Mouse (Mus musculus) cerebellum, adult 11 months (tissue): ENCODE measurements around the gene Gm20422.
A peak's percentile ranks its signal among the peaks of the same experiment; 100 is the strongest.
"Not testable (repeated sequence)": the region's sequence is repeated elsewhere in the genome, so short reads cannot be mapped to it uniquely, and the experiment has no call there.

Source experiments
- DNase-seq: peaks from one replicate; pipeline ENCODE4 v3.0.0; 2022

Gm20422 gene

DNA sequence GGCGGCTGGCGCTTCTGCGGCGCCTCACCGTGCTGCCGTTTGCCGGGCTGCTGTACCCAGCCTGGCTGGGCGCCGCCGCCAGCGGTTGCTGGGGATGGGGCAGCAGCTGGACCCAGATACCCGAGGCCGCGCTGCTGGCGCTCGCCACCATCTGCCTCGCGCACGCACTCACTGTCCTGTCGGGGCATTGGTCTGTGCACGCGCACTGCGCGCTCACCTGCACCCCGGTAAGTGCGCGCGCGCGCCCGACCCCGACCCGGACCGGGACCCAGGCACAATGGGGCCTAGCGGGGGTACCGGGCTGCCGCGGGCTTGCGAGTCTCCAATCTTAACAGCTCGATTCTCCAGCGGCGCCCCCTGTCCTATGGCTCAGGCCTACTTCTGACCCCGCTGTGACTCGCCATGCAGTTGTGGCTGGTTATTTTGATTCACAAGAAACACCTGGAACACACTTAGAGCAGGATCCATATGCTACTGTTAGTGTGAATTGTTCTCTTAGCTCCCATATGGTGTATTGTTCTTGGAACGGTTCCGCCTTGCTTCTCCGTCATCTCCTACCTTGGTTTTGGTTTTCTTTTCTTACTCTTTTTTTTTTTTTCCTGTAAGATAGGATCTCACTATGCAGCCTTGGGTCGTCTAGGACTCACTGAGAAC is 16.9 kb upstream of the Gm20422 start:
- DNase-seq = peak; percentile 52

DNA sequence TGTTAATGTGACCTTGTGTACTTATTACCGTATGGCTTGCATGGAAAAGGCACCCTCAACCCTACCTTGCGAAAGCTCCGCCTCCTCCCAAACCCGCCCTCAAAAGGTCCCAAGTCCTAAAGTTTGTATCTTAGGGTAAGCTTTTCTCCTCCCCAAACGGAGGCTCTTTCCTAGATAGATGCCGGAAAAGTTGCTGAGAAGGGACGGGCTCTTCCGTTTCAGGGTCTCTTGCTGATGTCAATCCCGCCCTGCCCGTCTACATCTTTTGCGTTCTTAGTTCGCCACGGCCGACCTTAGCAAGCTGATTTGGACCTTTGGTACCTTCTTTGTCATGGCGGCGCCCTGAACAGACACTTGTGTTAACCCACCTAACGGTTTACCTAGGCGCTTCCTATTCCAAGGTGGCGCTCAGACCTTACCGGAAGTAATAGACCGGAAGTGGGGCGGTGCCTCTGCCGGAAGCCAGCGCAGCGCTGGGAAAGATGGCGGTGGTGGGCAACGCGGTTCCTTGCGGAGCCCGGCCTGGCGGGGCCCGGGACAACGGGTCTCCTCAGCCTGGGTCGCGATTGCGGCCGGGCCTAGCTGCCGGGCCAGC is 16.2 kb upstream of the Gm20422 start, which contains the start of the genes Atp13a1 and Zfp866:
Gene Atp13a1 (plus strand): TSS at position 391 of the 595 bp plus-strand sequence.
Gene Zfp866 (minus strand): TSS at position 406 of the 595 bp plus-strand sequence.
- peak; percentile 83 for DNase-seq

DNA sequence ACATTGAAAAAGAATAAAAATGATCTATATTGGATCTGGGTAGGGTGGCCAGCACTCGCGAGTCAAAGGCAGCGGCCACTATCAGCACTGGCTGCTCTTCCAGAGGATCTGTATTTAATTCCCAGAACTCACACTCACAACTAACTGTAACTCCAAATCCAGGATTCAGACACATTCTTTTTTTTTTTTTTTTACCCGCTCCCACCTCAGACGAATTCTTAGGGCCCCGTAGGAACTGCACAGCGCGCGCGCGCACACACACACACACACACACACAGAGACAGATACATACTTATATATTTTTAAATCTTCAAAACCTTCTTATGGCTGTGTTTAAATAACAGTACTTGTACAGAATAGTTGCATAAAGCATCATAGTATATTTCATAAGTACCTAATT is 15.7 kb upstream of the Gm20422 start:
- DNase-seq = no peak

DNA sequence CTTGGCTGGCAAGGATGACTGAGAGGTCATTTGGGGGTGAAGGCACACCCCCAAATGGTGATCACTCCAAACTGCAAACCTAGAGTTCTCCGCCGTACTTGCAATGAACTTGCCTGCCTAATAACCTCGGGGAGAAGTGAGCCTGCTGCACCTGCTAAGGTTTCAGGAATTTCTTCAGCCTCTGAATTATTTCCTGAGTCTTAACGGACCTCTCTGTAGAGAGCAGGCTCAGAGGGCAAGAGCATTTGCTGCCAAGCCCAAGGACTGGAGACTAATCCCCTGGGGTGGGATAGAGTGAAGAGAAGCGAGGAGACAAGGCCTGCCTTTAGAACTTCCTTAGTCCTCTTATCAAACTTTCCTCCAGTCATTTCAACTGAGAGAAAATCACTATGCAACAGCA is 15.0 kb upstream of the Gm20422 start:
- no peak for DNase-seq

DNA sequence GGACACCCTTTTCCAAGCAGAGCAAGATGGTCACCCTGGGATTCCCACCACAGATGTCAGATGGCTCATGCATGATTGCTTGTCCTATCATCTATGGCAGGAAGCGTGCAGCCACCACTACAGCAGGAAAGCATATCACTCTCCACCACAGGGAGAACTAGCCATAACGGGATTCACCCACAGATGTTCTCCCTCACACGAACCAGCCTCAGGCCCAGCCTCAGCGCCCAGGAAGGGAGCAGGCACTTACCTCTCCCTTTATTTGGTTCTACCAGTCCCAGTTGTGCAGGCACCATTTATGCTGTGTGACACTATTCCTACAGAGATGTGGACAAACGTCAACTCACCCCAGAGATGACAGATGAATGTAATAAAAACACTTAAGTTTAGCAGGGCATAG is 14.4 kb upstream of the Gm20422 start:
- no peak for DNase-seq

DNA sequence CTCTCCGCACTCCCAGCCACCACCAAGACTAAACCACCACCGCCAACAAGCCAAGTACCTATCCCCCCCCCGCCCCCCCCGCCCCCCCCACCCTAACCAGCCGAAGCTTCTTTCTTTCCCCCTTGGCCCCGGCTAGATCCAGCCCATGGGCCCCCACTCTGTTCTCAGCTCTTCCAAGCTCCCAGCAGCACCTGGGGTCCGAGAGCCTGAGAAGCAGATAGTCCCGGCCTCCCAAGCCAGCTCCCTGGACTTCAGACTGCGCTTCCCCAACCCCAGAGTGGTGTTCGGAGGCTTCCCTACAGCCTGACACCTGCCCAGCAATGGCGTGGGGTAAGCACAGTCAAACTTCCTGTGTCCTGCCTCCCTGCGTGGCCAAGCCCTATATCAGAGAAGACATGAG is 2.4 kb upstream of the Gm20422 start:
- no peak for DNase-seq

DNA sequence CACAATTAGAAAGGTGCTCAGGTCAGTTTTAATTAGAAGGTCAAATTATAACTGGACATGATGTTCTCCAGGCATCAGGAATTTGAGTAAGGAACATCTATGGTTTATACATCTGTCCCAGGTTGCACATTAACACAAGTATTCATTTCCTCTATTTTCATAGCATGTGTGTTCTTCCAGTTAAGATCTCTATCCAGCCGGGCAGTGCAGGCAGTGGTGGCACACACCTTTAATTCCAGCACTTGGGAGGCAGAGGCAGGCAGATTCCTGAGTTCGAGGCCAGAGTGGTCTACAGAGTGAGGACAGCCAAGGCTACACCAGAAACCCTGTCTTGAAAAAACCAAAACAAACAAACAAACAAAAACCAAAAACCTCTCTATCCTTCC is 456 bp upstream of the Gm20422 start:
- DNase-seq = no peak

DNA sequence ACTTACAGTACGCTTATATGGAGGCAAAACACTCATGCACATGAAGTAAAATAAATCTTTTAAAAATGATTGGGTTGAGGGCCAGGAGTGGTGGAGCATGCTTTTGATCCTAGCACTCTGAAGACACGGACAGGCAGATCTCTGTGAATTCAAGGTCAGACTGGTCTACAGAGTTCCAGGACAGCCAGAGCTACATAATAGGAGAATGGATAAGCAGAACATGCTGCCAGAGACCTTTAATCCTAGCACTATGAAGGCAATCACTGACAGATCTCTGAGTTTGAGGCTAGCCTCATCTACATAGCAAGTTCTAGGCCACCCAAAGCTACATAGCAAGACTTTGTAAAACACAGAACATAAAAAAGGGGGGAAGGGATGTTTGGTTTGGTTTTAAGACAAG is 2.6 kb downstream of the Gm20422 start:
- DNase-seq = no peak

DNA sequence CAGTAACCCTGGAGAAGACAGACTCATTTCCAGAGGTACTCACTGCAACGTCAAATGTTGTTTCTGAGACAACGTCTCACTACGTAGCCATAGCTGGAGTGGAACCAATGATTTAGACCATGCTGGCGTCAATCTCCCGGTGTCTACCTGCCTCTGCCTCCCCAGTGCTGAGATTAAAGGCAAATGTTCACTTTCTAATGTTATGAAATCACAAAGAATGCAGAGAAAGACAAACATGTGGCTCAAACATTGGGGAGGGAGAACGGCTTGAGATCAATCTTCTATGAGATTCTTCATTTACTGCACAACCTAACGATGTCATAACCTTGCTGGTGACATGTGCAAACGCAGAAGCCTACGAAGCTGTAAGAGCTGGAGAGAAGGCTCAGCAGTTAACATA is 3.5 kb downstream of the Gm20422 start:
- no peak for DNase-seq

DNA sequence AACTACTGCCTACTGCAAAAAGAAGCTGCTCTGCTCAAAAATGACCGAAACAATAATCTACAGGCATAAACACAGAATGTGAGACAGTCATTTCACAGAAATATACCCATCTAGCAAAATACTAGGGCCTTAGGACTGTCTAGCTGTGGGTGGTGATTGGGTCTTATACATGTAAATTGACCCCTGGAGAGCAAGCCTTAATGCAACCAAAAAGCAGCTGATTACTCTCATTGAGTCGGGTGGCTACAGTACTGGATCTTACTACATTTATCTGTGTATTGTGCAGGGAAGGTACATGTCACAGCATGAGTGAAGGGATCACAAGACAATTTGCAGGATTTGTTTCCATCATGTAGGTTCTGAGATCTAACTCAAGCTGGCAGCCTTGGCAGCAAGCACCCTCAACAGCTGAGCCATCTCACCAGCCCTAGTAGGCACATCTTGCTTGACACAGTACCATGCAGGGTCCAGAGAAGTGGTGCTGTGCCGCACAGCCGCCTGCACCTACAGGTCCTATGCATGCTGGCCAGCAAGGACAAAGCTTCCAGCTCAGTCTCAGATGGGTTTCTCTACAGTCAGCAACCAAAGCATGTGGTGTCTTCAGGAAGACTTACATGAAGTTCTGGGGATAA is 12.8 kb downstream of the Gm20422 start:
- no peak for DNase-seq

DNA sequence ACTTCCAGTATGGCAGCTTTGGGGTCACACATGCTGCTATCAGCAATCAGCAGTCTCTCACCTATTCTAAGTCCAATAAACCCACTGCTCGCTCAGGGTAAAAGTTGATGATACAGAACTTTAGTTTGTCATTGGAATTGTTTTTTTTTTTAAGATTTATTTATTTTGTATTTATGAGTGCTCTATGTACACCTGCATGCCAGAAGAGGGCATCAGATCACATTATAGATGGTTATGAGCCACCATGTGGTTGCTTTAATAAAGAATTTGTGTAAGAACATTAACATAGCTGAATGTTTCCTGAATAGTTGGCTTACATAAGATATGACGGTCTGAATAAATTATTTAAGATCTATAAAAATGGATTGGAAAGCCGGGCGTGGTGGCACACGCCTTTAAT is 16.4 kb downstream of the Gm20422 start:
- DNase-seq = no peak

DNA sequence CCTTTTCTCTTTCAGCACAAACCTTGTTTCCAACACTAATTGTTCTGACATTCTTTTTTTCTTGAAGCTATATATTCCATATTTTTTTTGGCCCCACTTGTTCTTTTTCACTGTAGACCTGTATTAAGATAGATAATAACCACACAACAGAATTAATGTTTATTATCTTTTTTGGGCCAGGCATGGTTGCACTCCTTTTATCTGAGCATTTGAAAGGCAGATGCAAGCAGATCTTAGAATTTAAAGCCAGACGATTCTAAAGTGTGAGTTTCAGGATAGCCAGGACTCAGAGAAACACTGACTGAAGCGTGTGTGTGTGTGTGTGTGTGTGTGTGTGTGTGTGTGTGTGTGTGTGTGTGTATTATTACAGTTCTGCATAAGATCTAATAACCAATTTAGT is 22.2 kb downstream of the Gm20422 start:
- no peak for DNase-seq

DNA sequence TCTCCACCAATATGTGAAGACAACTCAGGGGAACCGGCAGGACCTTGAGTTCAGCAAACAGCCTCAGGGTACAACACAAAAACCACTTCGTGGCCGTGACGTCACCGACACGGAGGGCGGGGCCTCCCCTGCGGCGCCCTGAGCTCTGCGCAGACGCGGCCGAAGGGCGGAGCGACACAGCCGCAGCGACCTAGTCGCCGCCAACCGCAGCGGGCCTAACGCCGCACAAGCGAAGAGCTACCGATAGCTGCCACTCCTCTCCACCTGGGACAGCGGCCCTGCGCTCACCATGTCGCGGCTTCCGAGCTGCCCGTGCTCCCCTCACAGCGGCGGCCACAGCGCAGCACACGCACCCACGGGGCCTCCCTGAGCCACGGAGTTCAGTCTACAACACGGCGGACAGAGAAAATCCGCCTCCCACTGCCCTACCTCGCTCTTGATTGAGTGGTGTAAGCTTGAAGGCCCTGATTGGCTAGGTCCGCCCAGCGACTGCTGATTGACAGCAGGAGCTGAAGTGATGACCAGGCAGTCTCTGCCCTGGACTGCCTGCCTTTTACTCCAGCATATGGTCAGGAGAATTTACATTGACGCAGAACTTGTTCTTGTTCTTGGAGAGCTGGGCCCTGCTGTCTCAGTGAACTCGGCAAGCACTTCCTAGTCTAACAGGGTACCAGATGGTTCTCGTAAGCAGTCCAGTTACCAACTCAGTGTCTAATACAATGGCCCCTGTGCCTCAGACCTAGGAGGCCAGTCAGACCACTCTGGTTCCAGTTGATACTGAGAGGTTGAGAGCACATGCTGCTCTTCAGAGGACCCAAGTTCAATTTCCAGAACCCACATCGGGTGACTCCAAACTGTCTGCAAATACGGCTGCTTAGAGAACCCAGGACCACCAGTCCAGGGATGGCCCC is 24.9 kb downstream of the Gm20422 start, which contains the start of gene Zfp963:
Gene Zfp963 (minus strand): TSS at position 427 of the 911 bp plus-strand sequence.
- peak; percentile 96 for DNase-seq

DNA sequence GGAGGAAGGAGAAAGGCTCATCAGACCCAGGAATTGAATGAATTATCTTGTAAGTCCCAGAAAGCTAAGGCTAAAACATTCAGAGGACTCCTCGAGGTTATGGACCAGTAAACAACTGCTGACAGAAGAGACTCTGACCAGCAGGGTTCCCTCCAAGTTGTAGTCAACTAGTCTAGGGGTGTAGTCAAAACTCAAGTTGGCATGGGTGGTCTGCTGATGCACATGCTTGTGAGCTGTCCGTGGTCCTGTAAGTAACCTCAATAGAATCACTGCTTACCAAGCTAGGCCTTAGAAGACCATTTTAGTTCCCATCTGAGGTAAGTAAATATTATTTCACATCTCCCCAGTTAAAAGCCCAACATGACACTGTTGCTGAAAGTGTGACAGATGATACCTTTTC is 33.5 kb downstream of the Gm20422 start:
- DNase-seq = no peak

DNA sequence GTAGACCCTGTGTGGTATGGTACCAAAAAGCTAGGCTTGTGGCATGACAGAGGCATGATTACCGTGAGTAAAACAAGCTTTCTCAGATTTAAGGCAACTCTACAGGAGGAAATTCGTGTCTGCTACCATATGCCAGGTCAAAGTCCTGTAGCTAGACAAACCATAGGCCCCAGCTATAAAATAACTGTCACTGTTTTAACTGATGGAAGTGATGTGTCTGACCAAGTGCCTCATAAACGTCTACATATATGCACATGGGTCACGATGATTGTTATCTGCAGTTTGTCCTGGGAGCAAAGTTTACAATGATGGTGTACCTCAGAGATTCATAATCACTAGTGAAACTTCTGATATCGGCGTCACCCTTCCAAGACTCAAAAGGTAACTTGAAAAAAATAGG is 33.9 kb downstream of the Gm20422 start:
- no peak for DNase-seq

DNA sequence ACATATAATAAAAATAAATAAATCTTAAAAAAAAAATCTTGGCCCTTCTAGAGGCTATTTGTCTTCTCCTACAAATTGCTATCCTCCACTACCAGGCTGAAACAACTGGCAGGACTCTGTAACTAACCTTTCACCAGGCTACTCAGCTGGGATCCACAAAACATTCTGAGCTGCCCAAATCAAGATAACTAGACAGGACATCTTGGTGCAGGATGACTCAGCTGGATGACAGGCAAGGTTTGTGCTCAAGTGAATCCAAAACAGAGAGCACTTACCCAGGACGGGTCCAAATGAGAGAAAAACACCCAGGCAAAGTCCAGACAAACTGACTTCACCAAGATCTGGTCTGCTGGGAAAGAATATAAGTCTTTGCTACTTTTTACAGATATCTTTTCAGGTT is 39.2 kb downstream of the Gm20422 start:
- no peak for DNase-seq

DNA sequence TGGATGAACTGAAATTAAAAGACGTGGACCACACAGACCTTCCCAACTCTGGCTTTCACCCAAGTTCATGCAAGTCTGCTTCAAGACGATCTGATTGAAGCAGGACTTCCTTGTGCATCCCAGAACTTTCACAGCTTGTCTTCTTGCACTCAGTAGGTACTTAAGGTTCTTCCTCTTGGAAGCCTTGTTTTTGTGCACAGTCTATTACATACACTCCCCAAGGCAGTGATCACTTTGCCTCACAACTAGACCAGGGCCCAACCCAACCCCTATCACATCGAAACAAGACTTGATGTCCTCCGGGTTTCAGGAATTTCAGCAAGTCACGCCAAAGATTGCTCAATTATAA is 57.5 kb downstream of the Gm20422 start:
- DNase-seq = no peak

DNA sequence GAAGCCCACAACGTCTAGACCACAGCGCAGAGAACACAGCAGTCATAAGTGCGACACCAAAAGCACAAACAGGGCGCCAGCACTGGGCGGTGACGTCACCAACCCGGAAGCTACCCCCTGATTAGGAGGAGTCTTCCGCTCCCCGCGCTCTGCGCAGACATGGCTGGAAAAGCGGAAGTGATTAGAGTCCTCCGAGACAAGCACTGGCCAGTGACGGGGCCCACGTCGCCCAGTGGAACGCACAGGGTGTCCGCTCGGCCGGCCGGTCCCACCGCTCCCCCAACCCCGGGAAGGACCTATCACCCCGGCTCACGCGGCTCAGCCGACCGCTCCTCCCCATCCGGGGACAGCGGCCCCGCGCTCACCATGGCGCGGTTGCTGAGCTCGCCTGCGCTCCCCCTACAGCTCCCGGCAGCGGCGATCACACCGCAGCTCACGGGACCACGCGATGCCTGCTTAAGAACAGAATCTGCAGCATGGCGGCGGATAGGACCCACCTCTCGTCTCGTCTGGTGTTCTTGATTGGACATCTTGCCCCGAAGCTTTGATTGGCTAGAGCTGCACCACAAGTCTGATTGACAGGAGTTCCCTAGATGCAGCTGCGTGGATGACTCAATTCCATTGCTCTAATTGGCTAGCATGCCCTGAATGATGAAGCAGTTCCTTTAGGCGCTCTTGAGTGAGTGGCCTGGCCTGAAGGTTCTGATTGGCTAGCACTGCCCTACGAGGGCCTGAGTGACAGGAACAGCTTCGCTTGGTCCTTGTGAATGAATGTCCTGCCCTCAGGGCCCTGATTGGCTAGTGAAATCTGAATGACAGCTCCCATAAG is 58.1 kb downstream of the Gm20422 start:
- peak; percentile 93 for DNase-seq

DNA sequence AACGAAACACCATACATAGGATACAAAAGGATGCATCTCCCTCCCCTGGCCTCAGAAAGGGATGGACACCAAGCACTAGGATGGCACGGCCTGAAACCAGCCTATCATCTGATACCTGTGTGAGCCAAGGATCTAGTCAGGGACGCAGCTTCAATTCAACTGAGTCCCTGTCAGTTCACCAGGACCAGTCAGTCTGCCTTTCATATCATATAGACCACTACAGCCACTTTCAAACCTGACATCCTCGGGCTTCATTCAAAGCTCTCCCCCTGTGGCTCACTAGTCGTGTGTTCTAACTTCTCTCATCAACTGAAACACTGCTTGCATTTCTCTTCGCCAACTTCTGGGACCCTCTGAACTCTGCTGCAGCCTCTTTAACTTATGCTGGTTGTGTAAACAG is 59.3 kb downstream of the Gm20422 start:
- no peak for DNase-seq

DNA sequence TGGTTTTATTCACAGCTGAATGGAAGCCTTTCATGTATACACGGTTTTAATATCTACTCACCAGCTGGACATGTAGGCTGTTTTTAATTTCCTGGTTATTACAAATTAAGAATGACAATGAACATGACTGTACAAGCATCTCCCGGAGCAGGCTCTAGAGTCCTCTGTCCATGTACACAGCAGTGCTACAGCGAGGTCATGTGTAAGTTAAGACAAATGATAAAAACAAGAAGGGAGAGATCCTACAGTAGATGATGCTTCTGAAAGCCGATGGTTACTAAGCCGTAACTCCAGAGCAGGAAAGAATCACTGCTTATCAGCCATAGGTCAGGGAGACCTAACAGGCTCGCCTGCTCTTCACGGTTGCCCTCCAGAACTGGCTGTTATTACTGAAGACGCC is 61.2 kb downstream of the Gm20422 start:
- DNase-seq = no peak

DNA sequence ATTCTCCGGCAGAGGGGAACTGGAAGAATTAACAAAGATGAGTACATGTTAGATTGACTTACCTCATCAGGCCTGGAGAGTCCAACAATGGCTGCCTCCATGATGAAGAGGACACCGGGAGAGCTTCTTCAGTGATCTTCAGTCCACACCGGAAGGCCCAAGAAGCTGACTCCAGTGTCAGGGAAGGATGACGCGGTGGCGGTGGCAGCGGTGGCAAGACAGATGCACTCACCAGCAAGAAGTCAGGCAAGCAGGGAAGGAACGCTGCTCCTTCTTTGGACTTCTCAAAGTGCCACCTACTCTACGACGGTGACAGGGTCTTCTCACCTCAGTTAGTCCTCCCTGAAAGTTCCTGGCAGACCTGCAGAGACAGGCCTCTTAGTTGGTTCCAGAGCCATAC is 64.1 kb downstream of the Gm20422 start, which contains the start of gene Zfp869:
Gene Zfp869 (minus strand): TSS at position 101 of the 400 bp plus-strand sequence.
- not testable (repeated sequence) for DNase-seq

DNA sequence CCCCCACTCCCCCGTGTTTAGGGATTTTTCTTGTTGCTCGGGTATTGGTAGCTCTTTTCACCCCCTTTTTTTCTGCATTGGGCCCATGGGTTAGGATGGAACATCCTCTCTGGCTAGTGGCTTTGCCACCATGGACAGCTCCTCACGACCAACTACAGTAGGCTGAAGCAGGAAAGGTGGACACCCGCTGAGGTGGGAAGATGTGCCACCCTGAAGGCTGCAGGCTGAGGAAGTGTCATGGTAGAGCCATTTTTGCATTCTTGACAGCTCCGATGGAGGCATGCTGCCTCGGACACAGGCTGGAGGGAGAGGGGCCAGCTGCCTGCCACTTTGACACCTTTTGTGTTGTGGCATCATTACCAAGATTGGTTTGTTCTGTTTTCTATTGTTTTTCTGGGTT is 72.9 kb downstream of the Gm20422 start:
- no peak for DNase-seq
